Mouse (Mus musculus) CD8-positive naive resting alpha-beta T cell, adult 2 months (primary cell): ENCODE results near the gene Kif14.
A peak's percentile ranks its signal among the peaks of the same experiment; 100 is the strongest.
"Not testable (repeated sequence)": the region's sequence is repeated elsewhere in the genome, so short reads cannot be mapped to it uniquely, and the experiment has no call there.

Experiments
- DNase-seq, 2 experiments: peaks; one replicate each; pipeline ENCODE4 v3.0.0; 2022; ENCODE audit warnings: low read depth in 2 of 2, low spot score in 2 of 2

The Kif14 gene

DNA sequence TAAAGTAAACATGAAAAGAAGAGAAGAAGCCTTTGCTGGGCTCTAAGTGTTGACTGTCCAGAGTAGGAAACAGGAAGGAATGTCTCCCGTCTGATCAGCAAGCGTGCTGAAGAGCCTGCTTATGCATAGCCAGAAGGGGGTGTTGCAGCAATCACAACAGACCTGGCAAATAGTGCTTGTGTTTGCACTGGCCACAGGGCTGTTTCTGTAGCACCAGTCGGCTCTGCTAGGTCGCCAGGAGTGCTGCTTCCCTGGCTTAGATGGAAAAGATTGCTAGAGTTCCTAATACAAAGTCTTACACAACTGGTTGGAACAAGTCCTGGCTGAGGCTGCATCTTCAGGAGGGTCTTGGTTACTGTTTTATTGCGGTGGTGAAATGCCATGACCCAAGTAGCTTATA, 25.5 kb downstream of the Kif14 start:
- no peak for DNase-seq

DNA sequence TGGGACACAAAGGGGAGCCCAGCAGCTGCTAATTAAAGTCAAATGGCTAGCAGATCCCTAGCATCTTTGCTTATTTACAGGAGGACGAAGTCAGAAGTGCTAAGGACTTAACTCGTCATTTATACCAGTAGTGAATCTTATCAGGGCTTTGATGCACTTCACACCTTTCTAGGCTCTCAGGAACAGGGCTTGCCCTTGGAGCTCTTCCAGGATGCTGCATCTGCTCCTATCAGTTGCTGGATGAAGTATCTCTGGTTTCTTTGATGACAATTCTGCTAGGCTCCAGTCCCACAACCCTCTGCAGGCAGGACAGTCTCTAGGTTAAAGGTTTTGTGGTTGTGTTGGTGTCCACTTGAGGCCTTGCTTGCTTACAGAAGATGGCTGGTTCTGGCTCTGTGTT, 26.1 kb downstream of the Kif14 start:
- no peak for DNase-seq

DNA sequence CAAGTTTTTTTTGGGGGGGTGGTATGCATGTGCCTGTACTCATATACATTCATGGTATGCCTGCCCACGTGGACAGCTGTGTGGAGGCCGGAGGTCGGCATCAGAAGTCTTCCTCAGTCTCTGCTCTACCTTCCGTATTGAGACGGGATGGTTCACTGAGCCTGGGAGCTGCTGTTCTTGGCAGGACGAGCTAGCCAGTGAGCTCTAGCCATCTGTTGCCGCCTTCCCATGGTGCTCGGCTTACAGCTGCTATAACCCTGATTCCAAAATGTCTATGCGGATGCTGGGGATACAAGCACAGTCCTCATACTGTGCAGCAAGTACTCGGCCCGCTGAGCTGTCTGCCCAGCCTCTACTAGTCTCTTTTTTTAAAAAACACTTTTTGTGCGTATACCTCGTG, 33.2 kb downstream of the Kif14 start:
- no peak for DNase-seq

DNA sequence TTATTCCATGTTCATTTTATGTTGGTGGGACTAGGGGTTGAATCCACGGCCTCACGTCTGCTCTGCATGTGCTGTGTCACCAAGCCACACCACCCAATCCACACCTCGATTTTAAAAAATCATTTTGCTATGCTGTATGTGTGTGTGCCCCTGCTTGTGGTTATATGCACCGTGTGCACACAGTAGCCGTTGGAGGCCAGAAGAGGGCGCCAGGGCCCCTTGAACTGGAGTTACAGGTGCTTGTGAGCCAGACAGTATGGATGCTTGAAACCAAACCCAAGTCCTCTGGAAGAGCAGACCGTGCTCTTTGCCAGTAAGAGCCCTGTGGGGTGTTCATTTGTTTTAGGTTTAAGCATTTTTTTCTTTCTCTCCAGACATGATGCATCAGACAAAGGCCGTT, 36.8 kb downstream of the Kif14 start:
- DNase-seq, result no peak

DNA sequence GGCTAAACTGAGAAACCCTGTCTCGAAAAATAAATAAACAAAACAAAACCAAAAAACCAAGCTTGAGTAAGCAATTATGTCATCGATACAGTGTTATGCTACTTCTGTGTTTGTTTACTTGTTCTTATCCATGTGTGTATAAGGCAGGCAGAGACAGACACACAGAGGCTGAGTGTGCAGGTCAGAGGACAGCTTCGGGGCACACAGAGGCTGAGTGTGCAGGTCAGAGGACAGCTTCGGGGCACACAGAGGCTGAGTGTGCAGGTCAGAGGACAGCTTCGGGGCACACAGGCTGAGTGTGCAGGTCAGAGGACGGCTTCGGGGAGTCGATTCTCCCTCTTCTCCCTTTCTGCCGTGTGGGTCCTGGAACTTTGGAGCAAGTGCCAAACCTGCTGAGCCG, 40.1 kb downstream of the Kif14 start:
- DNase-seq, result not testable (repeated sequence)

DNA sequence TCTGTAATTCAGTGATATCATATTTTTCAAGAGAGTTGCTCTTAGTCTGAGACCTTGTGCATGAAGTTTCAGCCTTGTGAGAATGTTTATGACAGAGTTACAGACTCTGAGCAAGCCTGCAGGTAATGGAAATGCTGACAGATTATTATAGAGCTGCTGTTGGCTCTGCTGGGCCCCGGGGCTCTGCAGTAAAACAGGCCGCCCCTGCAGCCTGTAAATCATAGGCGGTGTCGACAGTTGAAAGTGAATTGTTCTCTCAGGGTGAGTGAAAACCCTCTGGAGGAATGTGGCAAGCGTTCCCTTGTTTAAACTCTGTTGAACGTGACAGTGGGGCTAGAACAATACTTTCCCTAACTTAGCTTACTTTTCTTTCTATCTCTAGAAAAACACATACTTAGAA, 46.2 kb downstream of the Kif14 start:
- DNase-seq, result no peak

DNA sequence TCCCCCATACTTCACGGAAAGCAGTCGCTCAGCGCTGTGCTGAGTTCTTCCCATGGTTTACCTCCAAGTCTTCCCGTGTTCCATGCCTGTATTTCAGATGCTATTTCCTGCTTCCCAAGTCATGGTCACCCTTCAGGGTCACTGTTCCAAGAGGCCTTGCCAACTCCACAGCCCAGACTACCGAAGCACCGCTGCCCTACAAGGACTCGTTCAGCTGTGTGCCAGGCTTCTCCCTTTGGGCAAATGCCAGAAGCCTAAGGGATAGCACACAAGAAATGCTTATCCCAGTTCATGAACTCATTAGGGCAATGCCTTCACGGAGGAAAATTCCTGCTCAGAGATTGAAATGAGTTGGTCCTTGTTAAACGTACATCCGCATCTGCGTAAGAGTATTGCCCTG, 47.0 kb downstream of the Kif14 start:
- DNase-seq, result no peak

DNA sequence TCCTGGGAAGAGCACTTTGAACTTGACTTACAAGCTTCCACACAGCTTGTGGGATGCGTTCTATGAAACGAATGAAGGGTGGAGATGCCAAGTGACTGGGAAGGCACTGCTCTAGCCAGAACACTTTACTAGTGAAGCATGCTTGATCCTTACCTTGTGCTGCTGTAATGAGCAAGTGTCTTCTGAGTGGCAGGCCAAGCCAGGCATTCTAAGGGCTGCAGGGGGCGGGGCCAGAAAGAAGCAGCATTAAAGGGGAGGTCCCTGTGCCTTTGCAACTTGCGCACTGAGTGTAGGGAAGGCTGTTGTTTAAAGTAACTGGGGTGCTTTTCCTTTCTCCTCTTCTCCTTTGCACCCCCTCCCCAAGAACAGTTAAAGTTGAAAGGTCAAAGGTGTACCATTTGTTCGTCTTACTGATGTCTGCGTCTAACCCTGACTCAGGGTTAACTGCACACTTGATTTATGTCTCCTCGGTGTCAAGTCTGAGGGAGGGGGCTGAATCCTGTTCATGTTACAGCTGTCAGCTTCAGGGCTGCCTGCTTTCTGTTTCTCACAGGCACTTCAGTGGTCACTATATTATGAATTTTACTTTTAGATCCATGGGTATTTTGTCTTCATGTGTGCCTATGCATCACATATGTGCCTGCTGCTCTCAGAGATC, 52.7 kb downstream of the Kif14 start:
- DNase-seq, result no peak

DNA sequence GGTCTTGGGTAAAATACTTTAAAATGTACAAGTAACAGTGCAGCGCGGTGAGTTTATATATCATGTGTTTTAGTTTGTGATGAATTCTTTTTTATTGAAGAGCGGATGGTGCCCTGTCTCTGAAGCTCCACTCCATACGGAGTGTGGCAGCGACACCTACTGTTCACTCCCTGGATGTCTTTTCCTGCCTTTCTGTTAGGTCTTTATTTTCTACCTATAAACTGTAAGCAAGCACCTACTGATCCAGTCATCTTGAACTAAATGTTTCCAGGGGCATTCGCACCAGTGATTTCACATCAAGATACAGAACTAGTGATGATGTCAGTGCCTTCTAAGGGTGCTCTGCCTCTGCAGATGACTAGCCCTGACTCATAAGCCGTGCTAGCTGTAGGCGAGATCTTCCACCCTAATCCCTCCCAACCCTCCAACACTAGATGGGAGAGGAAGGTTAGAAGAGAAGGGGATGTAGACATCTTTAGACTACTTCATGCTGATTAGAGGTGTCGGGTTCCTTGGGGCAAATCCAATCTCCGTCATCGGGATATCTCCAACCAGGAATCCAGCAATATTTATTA, 55.3 kb downstream of the Kif14 start:
- DNase-seq, result no peak

DNA sequence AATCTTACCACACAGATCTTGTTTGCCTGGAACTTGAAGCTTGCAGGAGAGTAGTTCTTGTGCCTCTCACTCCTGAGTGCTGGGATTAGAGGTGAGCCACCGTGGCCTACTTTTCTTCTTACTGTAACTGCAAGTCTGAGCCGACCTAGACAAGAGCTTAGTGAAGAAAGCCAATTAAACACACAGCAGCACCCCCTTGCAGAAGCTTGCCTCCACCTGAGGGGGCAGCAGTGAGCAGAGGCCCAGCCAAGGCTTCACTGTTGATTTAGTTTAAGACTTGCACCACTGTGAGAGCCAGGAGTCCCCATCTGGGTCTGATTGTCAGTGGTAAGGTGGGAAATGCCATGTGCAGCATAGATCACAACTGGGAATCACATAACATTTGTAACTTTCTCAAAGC, 58.8 kb downstream of the Kif14 start:
- DNase-seq, result peak; percentile 43 to 58

DNA sequence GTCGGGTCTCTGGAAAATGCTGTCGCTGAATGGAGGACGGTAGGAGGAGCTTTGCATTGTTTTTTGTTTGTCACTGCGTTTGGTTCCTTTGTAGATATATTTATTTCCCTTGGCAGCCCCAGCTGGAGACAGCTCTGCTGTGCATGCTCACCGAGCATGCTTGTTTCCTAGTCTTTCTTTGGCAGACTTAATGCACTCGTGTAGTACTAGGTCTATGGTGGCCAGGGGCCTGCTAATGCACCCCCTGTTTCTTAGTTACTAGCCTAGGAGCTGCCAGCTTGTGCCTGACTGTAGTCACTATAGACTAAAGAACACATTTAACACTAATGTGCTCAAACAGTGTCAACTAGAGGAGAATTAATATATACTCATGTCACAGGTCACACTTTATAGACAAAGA, 59.7 kb downstream of the Kif14 start:
- DNase-seq, result no peak

DNA sequence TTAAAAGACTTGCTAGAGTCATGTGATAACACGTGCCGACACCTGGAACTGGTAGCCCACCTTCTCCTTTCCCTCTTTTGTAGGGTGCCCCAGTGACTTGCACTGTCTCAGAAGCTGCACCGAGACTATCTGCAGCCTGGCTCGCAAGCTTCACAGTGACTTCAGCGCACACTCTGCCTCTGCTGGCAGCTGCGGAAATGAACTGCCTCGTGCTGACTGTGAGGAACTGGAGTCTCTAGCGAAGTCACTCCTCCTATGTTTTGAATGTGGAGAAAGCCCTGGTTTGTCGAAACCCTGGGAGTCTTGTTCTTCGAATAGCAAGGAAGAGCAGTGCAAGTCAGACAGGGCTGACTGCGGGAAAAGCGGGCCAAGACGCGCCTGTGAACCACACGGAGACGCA, 61.0 kb downstream of the Kif14 start:
- no peak for DNase-seq

DNA sequence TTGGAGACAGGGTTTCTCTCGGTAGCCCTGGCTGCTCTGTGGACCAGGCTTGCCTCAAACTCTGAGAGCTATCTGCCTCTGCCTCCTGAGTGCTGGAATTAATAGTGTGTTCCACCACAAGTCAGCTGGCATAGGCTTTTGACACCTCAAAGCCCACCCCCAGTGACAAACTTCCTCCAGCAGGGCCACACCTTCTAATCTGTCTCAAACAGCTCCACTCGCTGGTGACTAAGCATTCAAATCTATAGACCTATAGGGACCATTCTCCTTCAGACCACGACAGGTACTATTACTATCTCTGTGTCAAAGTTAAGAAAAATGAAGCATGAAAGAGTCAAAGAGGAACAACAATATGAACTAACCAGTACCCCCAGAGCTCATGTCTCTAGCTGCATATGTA, 66.4 kb downstream of the Kif14 start:
- DNase-seq, result no peak

DNA sequence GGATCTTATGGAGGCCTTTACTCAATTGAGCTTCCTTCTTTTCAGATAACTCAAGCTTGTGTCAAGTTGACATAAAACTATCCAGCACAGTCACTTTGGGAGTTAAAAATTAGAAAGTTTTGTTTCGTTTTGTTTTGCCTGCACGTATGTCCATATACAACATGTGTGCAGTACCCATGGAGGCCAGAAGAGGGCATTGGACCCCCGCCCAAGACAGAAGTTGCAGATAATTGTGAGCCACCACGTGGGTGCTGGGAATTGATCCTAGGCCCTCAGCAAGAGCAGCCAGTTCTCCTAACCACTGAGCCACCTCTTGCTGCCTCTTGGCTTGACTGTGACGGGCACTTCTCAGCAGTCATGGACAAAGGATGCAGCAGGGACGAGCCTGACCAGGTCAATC, 70.8 kb downstream of the Kif14 start:
- DNase-seq, result no peak

DNA sequence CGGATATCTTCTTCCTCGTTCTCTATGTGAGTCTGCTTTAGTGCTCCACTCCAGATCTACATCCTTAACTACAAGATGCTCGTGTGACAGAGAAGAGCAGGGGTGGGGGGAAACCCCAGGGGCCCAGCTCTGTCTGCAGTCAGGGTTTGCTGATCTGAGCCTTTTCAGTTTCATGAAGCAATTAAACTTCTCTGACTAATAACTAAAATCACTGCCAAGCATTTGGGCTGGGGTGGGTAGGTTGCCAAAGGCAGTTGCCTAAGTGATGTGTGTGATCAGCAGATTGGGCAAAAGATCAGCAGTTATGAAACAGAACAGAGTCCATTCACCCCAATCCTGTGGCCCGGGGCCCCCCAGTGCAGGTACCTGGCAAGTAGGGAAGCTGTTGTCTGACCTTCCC, 72.1 kb downstream of the Kif14 start:
- no peak for DNase-seq

DNA sequence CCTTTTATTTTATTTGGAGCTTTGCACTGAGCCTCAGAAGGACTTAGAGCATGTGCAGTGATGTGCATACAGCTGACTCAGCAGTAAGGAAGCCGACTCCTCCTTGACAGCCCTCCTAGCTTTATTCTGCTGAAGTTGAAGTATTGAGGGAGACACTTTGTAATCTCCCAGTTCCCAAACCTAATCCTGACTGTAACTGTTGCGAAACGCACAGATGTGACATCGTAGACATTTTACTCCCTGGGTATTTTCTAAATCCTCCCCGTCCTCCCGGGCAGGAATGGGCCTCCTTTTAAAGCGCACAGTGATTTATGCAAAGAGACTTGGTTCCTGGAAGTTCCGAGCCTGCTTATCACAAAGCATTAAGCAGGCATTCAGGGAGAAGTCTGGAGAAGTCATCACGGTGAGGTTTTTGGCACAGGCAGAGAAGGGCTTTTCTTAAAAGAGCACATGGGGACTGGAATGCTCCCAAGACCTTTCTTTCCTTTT, 74.3 kb downstream of the Kif14 start:
- no peak for DNase-seq

DNA sequence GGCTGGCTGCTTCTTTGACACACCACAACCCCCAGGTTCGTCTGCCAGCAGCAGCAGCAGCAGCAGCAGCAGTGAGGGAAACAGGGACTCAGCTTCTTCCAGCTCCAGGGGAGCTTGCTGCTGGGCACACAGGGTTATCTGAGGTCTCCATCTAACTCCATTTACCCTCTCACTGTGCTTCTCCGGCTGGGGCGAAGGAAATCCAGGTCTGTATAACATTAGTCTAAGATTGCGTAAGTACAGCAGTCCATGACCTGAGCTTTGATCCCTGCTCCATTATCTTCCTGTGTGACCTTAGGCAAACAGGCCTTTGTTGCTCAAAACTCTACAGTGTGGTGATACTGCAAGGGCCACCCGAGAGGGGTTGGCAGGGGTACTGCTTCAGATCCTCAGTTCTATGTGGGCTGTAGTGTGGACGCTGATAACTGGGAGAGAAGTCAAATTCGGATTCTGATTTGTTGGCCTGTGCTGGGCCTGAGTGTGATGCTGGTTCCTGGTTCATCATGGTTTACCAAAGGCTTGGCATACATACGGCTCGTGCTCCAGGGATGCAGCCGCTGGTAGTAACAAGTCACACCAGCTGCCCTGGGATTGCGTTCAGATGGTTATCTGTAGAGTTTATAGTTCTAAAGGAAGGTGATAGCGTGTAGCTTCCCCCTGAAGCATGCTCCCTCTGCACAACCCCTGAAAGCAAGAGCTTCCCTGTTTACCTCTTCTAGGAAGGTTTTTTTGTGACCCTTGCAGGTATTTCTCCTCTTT, 75.7 kb downstream of the Kif14 start:
- DNase-seq, result no peak

DNA sequence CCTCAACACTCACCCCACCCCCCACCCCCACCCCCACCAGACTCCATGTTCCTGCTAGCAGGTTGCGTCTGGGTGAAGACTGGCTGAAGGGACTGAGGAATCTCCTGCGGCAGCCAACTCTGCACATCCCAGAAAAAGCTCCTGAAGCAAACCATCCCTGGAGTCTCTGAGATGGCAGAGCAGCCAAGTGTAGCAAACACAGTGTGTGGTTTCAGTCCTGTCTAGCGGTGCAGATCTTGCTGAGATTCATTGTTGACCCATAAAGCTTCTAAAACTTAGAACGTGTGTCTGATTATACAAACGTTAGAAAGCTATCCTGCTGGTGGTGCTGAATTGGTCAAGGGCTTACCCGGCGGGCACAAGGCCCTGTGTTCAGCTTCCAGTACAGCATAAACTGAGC, 77.8 kb downstream of the Kif14 start:
- no peak for DNase-seq

DNA sequence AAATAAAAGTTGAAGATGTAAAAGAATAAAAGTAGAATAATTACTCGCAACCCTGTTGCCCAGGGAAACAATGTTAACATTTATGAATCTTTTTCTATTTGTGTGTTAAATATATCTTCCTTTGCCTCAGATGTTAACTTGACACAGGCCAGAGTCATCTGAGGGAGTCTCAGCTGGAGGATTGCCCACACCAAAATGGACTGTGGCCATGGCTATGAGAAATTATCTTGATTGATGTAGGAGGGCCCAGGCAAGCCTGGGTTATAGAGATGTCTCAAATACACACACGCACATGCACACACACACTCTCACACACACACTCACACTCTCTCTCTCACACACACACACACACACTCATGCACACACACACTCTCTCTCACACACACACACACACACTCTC, 80.9 kb downstream of the Kif14 start:
- DNase-seq, result no peak

DNA sequence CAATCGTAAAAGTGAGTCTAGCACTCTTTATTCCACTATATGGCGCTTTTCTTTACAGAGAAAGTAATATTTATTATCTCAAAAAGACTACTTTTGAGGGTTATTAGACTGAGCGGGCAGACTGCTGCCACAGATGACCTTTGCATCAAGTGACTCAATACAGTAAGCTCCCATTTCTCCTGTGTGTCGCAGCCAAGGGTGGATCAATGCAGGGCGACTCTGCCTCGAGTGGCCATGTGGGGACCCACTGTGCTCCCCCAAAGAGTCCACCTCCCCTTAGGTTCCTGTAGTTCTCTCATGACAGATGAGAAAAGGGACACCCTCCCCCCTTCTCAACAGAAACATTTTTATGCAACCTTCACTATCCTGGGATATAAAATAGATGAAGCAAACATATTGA, 84.1 kb downstream of the Kif14 start:
- DNase-seq, result no peak

DNA sequence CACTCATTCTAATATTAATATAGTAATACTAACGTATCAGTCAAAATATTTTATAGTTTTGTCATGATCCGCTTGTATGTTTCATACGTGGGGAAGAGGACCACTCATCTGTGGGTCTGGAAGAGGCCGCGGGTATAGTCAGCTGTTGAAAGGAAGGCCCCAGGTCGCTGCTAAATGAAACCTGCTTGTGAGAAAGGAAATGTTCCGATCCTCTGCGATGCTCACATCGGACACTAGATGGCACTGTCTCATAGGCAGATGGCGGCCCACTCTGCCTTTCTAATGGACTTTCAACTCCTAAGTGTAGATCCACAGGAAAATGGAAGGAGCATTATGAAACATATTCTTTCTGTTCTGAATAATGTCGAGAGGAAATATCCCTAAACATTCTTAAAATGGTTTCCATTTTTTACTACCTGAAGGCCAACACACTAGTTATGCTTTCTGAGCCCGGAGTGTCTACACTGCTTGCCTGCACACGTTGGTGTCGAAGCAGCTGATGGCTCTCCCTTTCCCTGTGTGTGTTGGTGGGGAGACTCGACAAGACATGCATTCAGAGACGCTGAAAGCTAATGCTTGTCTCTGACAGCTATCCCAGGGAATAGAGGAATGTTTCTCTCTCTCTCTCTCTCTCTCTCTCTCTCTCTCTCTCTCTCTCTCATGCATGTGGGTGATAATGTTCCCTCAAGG, 84.9 kb downstream of the Kif14 start:
- peak; percentile 62 to 68 for DNase-seq

DNA sequence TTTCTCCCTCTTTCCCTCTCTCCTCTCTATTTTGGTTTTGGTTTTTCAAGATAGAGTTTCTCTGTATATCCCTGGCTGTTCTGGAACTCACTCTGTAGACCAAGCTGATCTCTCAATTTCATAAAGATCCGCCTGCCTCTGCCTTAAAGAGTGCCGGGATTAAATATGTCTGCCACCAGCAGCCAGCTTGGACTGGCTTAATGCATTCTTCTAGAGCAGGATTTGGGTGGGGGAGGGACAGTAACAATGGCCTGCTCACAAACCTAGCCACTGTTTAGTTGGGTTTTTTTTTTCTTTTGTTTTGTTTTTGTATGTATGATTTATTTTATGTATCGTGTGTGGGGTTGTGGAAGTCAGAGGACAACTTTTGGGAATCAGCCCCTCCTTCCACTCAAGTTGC, 88.5 kb downstream of the Kif14 start:
- DNase-seq, result no peak
